Mouse (Mus musculus) thymus, postnatal 14 days (tissue): ENCODE measurements around the gene Cdhr2.

Source experiments
- DNase-seq: peaks from one replicate; pipeline ENCODE4 v3.0.0; 2021

Gene Cdhr2

GRCm38 (mm10) chr13:54753733-54754132 lies 52.5 kb downstream of the Cdhr2 start:
- no peak for DNase-seq

GRCm38 (mm10) chr13:54754169-54755080 lies 53.2 kb downstream of the Cdhr2 start:
- DNase-seq = no peak

GRCm38 (mm10) chr13:54755201-54755830 lies 54.1 kb downstream of the Cdhr2 start:
- DNase-seq = no peak

GRCm38 (mm10) chr13:54756156-54756712 lies 55.0 kb downstream of the Cdhr2 start:
- DNase-seq = no peak

GRCm38 (mm10) chr13:54757093-54757830 lies 56.0 kb downstream of the Cdhr2 start:
- DNase-seq = no peak

GRCm38 (mm10) chr13:54758045-54758755 lies 56.9 kb downstream of the Cdhr2 start:
- DNase-seq = peak; percentile 43

- no peak for DNase-seq
Observed at GRCm38 (mm10) chr13:54758756-54759470, 57.7 kb downstream of the Cdhr2 start.

GRCm38 (mm10) chr13:54759496-54759895 lies 58.2 kb downstream of the Cdhr2 start:
- DNase-seq = no peak

GRCm38 (mm10) chr13:54760164-54760795 lies 59.0 kb downstream of the Cdhr2 start:
- no peak for DNase-seq

- DNase-seq = no peak
Observed at GRCm38 (mm10) chr13:54760906-54761305, 59.6 kb downstream of the Cdhr2 start.

- peak; percentile 7 for DNase-seq
Observed at GRCm38 (mm10) chr13:54765281-54766191, 64.3 kb downstream of the Cdhr2 start.

- DNase-seq = peak; percentile 75
Observed at GRCm38 (mm10) chr13:54766192-54766768, 65.0 kb downstream of the Cdhr2 start, which contains the start of gene Sncb. TSS of gene Sncb (minus strand) at chr13:54766595.

- DNase-seq = no peak
Observed at GRCm38 (mm10) chr13:54767012-54767411, 65.8 kb downstream of the Cdhr2 start.

GRCm38 (mm10) chr13:54780592-54780991 lies 79.3 kb downstream of the Cdhr2 start:
- no peak for DNase-seq

GRCm38 (mm10) chr13:54781086-54781485 lies 79.8 kb downstream of the Cdhr2 start:
- no peak for DNase-seq

- DNase-seq = no peak
Observed at GRCm38 (mm10) chr13:54783235-54783634, 82.0 kb downstream of the Cdhr2 start.

- DNase-seq = no peak
Observed at GRCm38 (mm10) chr13:54783698-54784097, 82.4 kb downstream of the Cdhr2 start, which contains the start of gene Eif4e1b. TSS of gene Eif4e1b (plus strand) at chr13:54783998.
